Mouse (Mus musculus): ENCODE measurements around the gene Gna14. TPM values are rescaled to one million over a fixed set of nuclear protein-coding genes. Genes with fewer than 3 reads are reported as not detected.

Gna14 gene
- polyA plus RNA-seq, 1 experiment: 0.94 TPM

GRCm38 (mm10) chr19:16506711-16507364, 71.3 kb downstream of the Gna14 start:
- Histone ChIP-seq H3K4me3 (ENCODE audit: low read depth, low read length) (no peak overlapping the region), H3K9me3 (replicated peaks; ENCODE audit: control insufficient read depth, insufficient read depth, low read length, poor library complexity, severe bottlenecking) (0 out of 2 replicates have a peak, but pooled peaks cover 7% of the 10 kb centered on the region), H3K9ac (ENCODE audit: low read depth, poor library complexity, severe bottlenecking) (no peak overlapping the region), H3K36me3 (ENCODE audit: control insufficient read depth, insufficient read depth, low read length, poor library complexity, severe bottlenecking) (no peaks in the 10 kb centered on the region), H3K27me3 (ENCODE audit: control insufficient read depth, insufficient read depth, low read length, poor library complexity, severe bottlenecking) (no peaks in the 10 kb centered on the region), H3K4me1 (ENCODE audit: control insufficient read depth, insufficient read depth, low read length) (no peaks in the 10 kb centered on the region), H3K27ac (ENCODE audit: insufficient read depth, low read length) (no peak overlapping the region)
- TF ChIP-seq CTCF (IDR thresholded peaks at IDR 0.05; ENCODE audit: low read depth, low read length) (no peak), POLR2A (IDR thresholded peaks at IDR 0.05; ENCODE audit: insufficient read depth, low read length) (no peak), EP300 (IDR thresholded peaks at IDR 0.05; ENCODE audit: insufficient read depth, low read depth, low read length) (no peak)

- no peak for TF ChIP-seq CTCF (IDR thresholded peaks at IDR 0.05; ENCODE audit: low read depth, low read length)
- no peak for TF ChIP-seq EP300 (IDR thresholded peaks at IDR 0.05; ENCODE audit: insufficient read depth, low read depth, low read length)
- TF ChIP-seq POLR2A (IDR thresholded peaks at IDR 0.05; ENCODE audit: insufficient read depth, low read length): no peak
- Histone ChIP-seq H3K9ac (ENCODE audit: low read depth, poor library complexity, severe bottlenecking) (no peak overlapping the region), H3K36me3 (ENCODE audit: control insufficient read depth, insufficient read depth, low read length, poor library complexity, severe bottlenecking) (no peaks in the 10 kb centered on the region), H3K9me3 (replicated peaks; ENCODE audit: control insufficient read depth, insufficient read depth, low read length, poor library complexity, severe bottlenecking) (0 out of 2 replicates have a peak, but pooled peaks cover 7% of the 10 kb centered on the region), H3K4me3 (ENCODE audit: low read depth, low read length) (no peak overlapping the region), H3K27ac (ENCODE audit: insufficient read depth, low read length) (no peak overlapping the region), H3K4me1 (ENCODE audit: control insufficient read depth, insufficient read depth, low read length) (no peaks in the 10 kb centered on the region), H3K27me3 (ENCODE audit: control insufficient read depth, insufficient read depth, low read length, poor library complexity, severe bottlenecking) (no peaks in the 10 kb centered on the region)
Measured at GRCm38 (mm10) chr19:16510343-16511080, 75.0 kb downstream of the Gna14 start.

- no peaks in the 10 kb centered on the region for H3K4me1 ChIP-seq (ENCODE audit: control insufficient read depth, insufficient read depth, low read length)
- H3K27me3 ChIP-seq (ENCODE audit: control insufficient read depth, insufficient read depth, low read length, poor library complexity, severe bottlenecking): no peaks in the 10 kb centered on the region
- no peaks in the 10 kb centered on the region for H3K36me3 ChIP-seq (ENCODE audit: control insufficient read depth, insufficient read depth, low read length, poor library complexity, severe bottlenecking)
- no peak overlapping the region for H3K4me3 ChIP-seq (ENCODE audit: low read depth, low read length)
- no peak for TF ChIP-seq EP300 (IDR thresholded peaks at IDR 0.05; ENCODE audit: insufficient read depth, low read depth, low read length)
- no peak for TF ChIP-seq POLR2A (IDR thresholded peaks at IDR 0.05; ENCODE audit: insufficient read depth, low read length)
- no peak for TF ChIP-seq CTCF (IDR thresholded peaks at IDR 0.05; ENCODE audit: low read depth, low read length)
- 0 out of 2 replicates have a peak, but pooled peaks cover 7% of the 10 kb centered on the region for H3K9me3 ChIP-seq (replicated peaks; ENCODE audit: control insufficient read depth, insufficient read depth, low read length, poor library complexity, severe bottlenecking)
- H3K9ac ChIP-seq (ENCODE audit: low read depth, poor library complexity, severe bottlenecking): no peak overlapping the region
- no peak overlapping the region for H3K27ac ChIP-seq (ENCODE audit: insufficient read depth, low read length)
Measured at GRCm38 (mm10) chr19:16511081-16511420, 75.5 kb downstream of the Gna14 start.

- Histone ChIP-seq H3K9ac (ENCODE audit: low read depth, poor library complexity, severe bottlenecking) (no peak overlapping the region), H3K9me3 (replicated peaks; ENCODE audit: control insufficient read depth, insufficient read depth, low read length, poor library complexity, severe bottlenecking) (no peaks in the 10 kb centered on the region), H3K36me3 (ENCODE audit: control insufficient read depth, insufficient read depth, low read length, poor library complexity, severe bottlenecking) (no peaks in the 10 kb centered on the region), H3K4me3 (ENCODE audit: low read depth, low read length) (no peak overlapping the region), H3K27me3 (ENCODE audit: control insufficient read depth, insufficient read depth, low read length, poor library complexity, severe bottlenecking) (no peaks in the 10 kb centered on the region), H3K4me1 (ENCODE audit: control insufficient read depth, insufficient read depth, low read length) (no peaks in the 10 kb centered on the region), H3K27ac (ENCODE audit: insufficient read depth, low read length) (no peak overlapping the region)
- TF ChIP-seq CTCF (IDR thresholded peaks at IDR 0.05; ENCODE audit: low read depth, low read length) (no peak), EP300 (IDR thresholded peaks at IDR 0.05; ENCODE audit: insufficient read depth, low read depth, low read length) (no peak), POLR2A (IDR thresholded peaks at IDR 0.05; ENCODE audit: insufficient read depth, low read length) (no peak)
Measured at GRCm38 (mm10) chr19:16514201-16514600, 78.6 kb downstream of the Gna14 start.

- Histone ChIP-seq H3K9ac (ENCODE audit: low read depth, poor library complexity, severe bottlenecking) (no peak overlapping the region), H3K4me1 (ENCODE audit: control insufficient read depth, insufficient read depth, low read length) (no peaks in the 10 kb centered on the region), H3K36me3 (ENCODE audit: control insufficient read depth, insufficient read depth, low read length, poor library complexity, severe bottlenecking) (no peaks in the 10 kb centered on the region), H3K4me3 (ENCODE audit: low read depth, low read length) (no peak overlapping the region), H3K27ac (ENCODE audit: insufficient read depth, low read length) (no peak overlapping the region), H3K27me3 (ENCODE audit: control insufficient read depth, insufficient read depth, low read length, poor library complexity, severe bottlenecking) (no peaks in the 10 kb centered on the region), H3K9me3 (replicated peaks; ENCODE audit: control insufficient read depth, insufficient read depth, low read length, poor library complexity, severe bottlenecking) (no peaks in the 10 kb centered on the region)
- TF ChIP-seq EP300 (IDR thresholded peaks at IDR 0.05; ENCODE audit: insufficient read depth, low read depth, low read length): no peak
- no peak for TF ChIP-seq POLR2A (IDR thresholded peaks at IDR 0.05; ENCODE audit: insufficient read depth, low read length)
- TF ChIP-seq CTCF (IDR thresholded peaks at IDR 0.05; ENCODE audit: low read depth, low read length): no peak
Measured at GRCm38 (mm10) chr19:16518569-16518968, 83.0 kb downstream of the Gna14 start.

GRCm38 (mm10) chr19:16520608-16521007, 85.0 kb downstream of the Gna14 start:
- no peak overlapping the region for H3K9ac ChIP-seq (ENCODE audit: low read depth, poor library complexity, severe bottlenecking)
- H3K27ac ChIP-seq (ENCODE audit: insufficient read depth, low read length): no peak overlapping the region
- TF ChIP-seq POLR2A (IDR thresholded peaks at IDR 0.05; ENCODE audit: insufficient read depth, low read length): no peak
- TF ChIP-seq CTCF (IDR thresholded peaks at IDR 0.05; ENCODE audit: low read depth, low read length): no peak
- TF ChIP-seq EP300 (IDR thresholded peaks at IDR 0.05; ENCODE audit: insufficient read depth, low read depth, low read length): no peak
- no peaks in the 10 kb centered on the region for H3K9me3 ChIP-seq (replicated peaks; ENCODE audit: control insufficient read depth, insufficient read depth, low read length, poor library complexity, severe bottlenecking)
- no peaks in the 10 kb centered on the region for H3K4me1 ChIP-seq (ENCODE audit: control insufficient read depth, insufficient read depth, low read length)
- no peaks in the 10 kb centered on the region for H3K36me3 ChIP-seq (ENCODE audit: control insufficient read depth, insufficient read depth, low read length, poor library complexity, severe bottlenecking)
- H3K4me3 ChIP-seq (ENCODE audit: low read depth, low read length): no peak overlapping the region
- no peaks in the 10 kb centered on the region for H3K27me3 ChIP-seq (ENCODE audit: control insufficient read depth, insufficient read depth, low read length, poor library complexity, severe bottlenecking)
